Mouse (Mus musculus) gastrocnemius, postnatal 4 days (tissue): ENCODE data around the gene Pp2d1. TPM values are rescaled to one million over a fixed set of nuclear protein-coding genes. Genes with fewer than 3 reads are reported as not detected.

Source experiments
- DNase-seq, 2 experiments: peaks; one replicate each; pipeline ENCODE4 v3.0.0; 2021 to 2022; ENCODE audit warnings: low spot score in 2 of 2, mixed read lengths in 2 of 2
- total RNA-seq, 2 experiments: library from RNA; stranded (reverse); gene quantifications; 2 replicates each; pipeline ENCODE4 v1.2.3; 2021

The Pp2d1 gene
- total RNA-seq, 2 experiments from 2014 or later, result not detected

DNA sequence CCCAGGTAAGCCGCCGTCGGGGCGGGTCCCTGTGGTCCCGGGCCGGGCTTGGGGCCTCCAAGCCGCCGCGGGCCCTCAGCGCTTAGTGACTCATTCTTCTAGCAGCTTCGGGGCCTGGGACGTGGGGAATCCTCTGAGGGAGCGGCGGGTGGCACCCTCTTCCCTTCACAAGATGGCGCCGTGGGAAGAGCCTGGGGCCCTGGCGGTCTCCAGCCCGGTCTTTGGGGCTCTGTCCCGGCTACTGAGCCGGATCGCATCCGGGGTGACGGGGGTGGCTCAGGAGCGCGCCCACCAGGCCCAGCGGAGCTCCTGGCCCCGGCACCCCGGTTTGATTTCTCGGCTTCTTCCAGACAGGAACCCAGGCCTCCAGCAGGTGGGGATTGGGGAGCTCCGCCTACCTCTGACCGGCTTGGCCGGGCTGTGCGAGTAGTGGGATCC lies 59.6 kb downstream of the Pp2d1 start:
- peak; percentile 33 to 60 for DNase-seq

DNA sequence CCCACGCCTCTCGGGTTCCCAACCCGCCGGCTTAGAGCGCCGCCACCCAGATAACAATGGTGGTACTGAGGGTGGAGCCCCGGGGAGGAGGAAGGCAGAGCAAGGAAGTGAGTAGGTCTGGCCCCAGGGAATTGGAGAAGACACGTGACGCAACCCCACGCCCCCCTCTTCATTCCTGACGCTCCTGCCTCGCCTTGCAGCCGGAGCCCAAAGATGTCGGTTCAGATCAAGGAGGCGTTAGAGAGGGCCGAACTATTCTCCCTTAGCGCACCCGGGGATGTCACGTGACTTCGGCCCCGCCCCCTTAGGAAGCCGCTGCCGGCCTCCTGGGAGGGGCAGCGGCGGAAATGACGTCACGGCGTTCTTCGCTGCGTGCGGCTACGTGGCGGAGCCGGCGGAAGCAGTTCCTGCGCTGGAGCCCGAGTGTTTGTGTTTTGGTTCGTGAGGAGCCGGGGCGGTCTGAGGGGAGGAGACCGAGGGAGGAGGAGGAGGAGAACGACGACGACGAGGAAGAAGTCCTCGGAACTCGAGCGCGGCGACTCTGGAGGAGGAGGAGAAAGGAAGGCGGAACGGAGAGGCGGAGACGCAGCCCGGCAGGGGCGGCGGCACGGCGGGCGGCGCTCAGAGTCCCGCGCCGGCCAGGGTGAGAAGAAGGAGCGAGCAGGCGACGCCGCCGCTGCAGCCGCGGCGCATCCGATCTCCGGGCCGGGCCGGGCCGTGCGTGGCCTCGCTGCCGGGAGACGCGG lies 60.2 kb downstream of the Pp2d1 start, which contains the start of gene Rab5a:
Gene Rab5a, plus strand, starts transcription at position 377 of the 746 bp plus-strand sequence.
- DNase-seq, result peak; percentile 99 to 100

DNA sequence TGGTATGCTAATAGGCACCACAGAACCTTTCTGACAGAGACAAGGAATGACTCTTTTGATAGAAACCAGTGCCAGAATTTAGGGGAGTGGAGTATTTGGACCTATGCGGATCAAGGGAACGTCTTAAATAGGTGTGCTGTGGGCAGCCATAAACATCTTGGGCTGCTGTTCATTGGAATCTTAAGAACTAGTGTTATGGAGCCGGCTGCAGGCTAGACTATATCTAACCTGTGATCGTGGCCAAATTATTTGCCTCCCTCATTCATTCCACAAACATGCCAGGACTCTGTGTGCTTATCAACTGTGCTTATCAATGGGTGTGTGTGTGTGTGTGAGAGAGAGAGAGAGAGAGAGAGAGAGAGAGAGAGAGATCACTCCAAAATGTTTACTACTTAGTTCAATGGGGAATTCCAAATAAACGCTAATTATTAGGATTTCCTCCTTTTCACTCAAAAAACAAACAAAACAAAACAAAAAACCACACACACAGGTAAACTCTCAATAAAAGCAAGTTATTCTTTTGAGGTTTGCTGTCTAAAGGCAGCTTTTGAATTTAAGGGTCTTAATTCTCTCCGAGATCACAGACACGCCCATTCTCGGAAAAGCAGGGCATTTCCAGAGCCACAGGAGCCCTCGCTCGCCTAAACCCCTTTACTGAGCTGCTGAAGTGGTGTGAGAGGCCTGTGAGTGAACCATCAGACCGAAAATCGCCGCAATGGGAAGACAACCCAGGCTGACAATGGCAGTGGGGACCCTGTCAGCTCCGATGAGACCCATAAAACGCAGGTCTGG lies 61.0 kb downstream of the Pp2d1 start:
- DNase-seq, result no peak

DNA sequence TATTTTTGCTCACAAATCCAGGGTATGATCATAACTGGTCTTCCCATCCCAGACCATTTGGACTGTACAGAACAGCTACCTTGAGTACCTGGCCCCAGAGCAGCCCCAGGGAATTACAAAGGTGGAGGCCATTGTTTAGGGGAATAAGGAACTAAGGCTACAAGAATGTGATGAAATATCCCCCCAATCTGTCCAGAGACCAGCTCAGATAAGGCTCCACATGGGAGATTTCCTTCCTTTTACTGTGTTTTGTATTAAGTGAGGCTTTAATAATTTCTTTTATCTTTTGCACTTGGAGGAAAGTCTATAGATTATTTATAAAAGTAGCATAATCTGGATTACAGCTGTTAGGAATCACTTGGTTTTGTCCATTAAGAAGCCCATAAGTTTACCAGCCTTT lies 70.6 kb downstream of the Pp2d1 start:
- no peak for DNase-seq

DNA sequence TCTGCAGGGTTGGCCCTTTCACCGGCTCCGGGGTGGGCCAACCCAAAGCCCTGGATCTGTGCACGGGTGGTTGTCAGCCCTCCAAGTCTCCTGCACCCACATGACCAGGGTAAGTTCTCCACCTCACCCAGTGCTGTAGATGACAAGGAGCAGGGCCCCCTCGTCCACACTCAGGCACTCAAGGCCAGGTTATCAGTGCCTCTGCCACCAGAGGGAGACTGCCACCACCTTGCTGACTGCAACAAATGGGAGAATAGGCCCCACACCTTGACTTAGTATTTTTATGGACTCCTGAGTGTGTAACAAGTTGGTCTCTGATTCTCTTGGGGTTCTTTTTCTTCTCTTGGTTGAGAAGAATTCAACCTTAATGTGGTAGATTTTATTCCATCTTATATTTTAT lies 73.7 kb downstream of the Pp2d1 start:
- no peak for DNase-seq

DNA sequence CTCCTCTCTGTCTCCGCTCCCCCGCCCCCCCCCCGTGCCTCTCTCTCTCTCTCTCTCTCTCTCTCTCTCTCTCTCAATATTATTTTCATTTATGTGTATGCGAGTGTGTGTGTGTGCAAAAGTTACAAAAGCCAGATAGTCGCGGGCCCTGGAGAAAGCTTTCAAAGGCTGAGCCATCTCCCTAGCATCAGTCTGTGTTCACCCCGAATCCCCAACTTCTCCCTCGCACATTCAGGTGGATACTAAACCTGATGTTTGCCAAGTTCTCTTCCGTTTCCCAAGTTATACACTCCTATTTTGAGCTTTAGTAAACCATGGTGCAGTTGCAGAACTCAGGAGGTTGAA lies 75.8 kb downstream of the Pp2d1 start:
- DNase-seq, result no peak

DNA sequence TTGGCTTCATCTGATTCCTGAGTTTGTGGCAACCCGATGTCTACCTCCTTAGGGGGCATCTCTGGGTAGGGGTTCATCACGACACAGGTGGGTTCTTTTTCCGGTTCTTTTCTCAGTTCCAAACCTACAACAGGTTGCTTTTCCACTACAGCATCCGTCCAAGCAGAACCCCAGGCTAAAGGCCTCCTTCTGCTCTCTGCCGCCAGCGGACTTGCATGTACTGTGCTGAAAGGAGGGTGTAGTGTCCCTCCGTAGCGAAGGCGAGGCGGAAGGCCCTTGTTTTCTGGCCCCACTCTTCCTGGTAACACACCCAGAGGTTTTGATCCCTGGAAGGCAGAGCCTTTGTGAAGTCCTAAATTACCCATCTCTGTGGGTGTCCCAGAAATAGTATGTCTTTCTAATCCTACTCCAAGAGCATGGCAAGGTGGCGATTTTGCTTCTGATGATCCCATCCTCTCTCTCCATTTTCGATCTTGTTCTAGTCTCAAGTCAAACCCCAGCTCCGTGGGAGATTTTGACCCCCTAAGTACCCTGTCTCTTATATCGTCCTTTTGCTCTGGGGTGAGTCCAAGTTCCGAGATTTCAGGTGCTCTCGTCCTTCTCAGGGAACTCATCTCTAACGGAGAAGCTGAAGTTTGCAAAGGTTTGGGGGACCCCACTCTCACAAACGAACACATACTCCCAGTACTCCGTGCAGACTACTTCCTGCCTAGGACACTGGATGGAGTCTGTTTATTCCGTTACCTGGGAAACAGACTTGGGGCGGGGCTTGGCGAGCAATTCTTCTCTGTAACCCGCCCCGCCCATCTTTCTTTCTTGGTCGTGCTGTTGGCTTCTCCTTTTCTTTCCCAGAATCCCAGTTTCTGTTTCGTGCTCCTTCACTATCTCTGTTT lies 76.4 kb downstream of the Pp2d1 start, which contains the start of gene Efhb:
Gene Efhb, minus strand, starts transcription at position 719 of the 893 bp plus-strand sequence.
- peak; percentile 66 to 90 for DNase-seq

Other genes starting within 250 kb of the Pp2d1 start
- gene Efhb, start 76.1 kb downstream of the Pp2d1 start, total RNA-seq, result under 1 TPM; 0.70 to 0.78 TPM
- 10 to 100 TPM; 60.9 to 65.5 TPM for gene Rab5a, start 60.2 kb downstream of the Pp2d1 start, total RNA-seq
- gene Kat2b, start 27.4 kb upstream of the Pp2d1 start, total RNA-seq, result 10 to 100 TPM; 31.8 to 38.8 TPM
- gene Sgo1, start 149.9 kb upstream of the Pp2d1 start, total RNA-seq, result 1 to 10 TPM; 4.6 to 7.0 TPM